Mouse (Mus musculus) kidney, adult 2 months (tissue): ENCODE results near the gene Ugt1a9.

ENCODE experiments used
- CTCF ChIP-seq: fragments of 200-500 bp; conservative IDR thresholded peaks from 2 replicates; pipeline ENCODE4 v1.5.1; 2011; ENCODE audit warnings: low read depth, mild to moderate bottlenecking, control low read depth, low read length, moderate library complexity, mixed read lengths; ENCODE audit not compliant: insufficient read depth, insufficient read length
- POLR2A ChIP-seq: fragments of 200-500 bp; IDR thresholded peaks from one replicate; pipeline ENCODE4 v1.6.1; 2011; ENCODE audit warnings: low read depth, low read length, control low read depth

- no peak for TF ChIP-seq CTCF
- TF ChIP-seq POLR2A: no peak
Measured at GRCm38 (mm10) chr1:88218591-88218990, 148.0 kb downstream of the Ugt1a9 start.
